Mouse (Mus musculus): ENCODE results near the gene Fbxo44.
"Not testable (repeated sequence)": the region's sequence is repeated elsewhere in the genome, so short reads cannot be mapped to it uniquely, and the experiment has no call there.

Gene Fbxo44

GRCm38 (mm10) chr4:148160436-148161390 is at the start of gene Fbxo44, which contains the start of gene Fbxo2:
Gene Fbxo44 (minus strand): TSS chr4:148160482.
Gene Fbxo2 (plus strand): TSS chr4:148160621.
- in situ Hi-C loops (cut with MboI; ENCODE audit: low sequenced_read_pairs): loop anchor here (5.0 to 25.0 kb wide), 2 partner anchors 43 to 452 kb away; partner anchors contain the start of gene Masp2

- in situ Hi-C loops (cut with MboI; ENCODE audit: low sequenced_read_pairs): loop anchor here (25.0 kb wide), 1 partner anchor 182 kb away; no protein-coding TSS in a partner anchor
These were observed 44.6 kb upstream of the Fbxo44 start for GRCm38 (mm10) chr4:148204873-148205232.

GRCm38 (mm10) chr4:148204061-148204872 is 44.0 kb upstream of the Fbxo44 start:
- in situ Hi-C loops (cut with MboI; ENCODE audit: low sequenced_read_pairs): loop anchor here (25.0 kb wide), 1 partner anchor 183 kb away; no protein-coding TSS in a partner anchor

- in situ Hi-C loops (cut with MboI; ENCODE audit: low sequenced_read_pairs): loop anchor here (25.0 kb wide), 1 partner anchor 184 kb away; no protein-coding TSS in a partner anchor
These were observed 43.3 kb upstream of the Fbxo44 start for GRCm38 (mm10) chr4:148203557-148203956.

- in situ Hi-C loops (cut with MboI; ENCODE audit: low sequenced_read_pairs): no loop called here
These were observed 38.4 kb upstream of the Fbxo44 start for GRCm38 (mm10) chr4:148198721-148199120.

- in situ Hi-C loops (cut with MboI; ENCODE audit: low sequenced_read_pairs): no loop called here
These were observed 34.1 kb upstream of the Fbxo44 start for GRCm38 (mm10) chr4:148194400-148194799.

GRCm38 (mm10) chr4:148192707-148193245 is 32.5 kb upstream of the Fbxo44 start:
- in situ Hi-C loops (cut with MboI; ENCODE audit: low sequenced_read_pairs): no loop called here

- in situ Hi-C loops (cut with MboI; ENCODE audit: low sequenced_read_pairs): not testable (repeated sequence)
These were observed 28.5 kb upstream of the Fbxo44 start for GRCm38 (mm10) chr4:148188767-148189166.

- in situ Hi-C loops (cut with MboI; ENCODE audit: low sequenced_read_pairs): no loop called here
These were observed 25.5 kb upstream of the Fbxo44 start for GRCm38 (mm10) chr4:148185819-148186218.

GRCm38 (mm10) chr4:148184564-148184963 is 24.3 kb upstream of the Fbxo44 start:
- in situ Hi-C loops (cut with MboI; ENCODE audit: low sequenced_read_pairs): no loop called here

GRCm38 (mm10) chr4:148182363-148182762 is 22.1 kb upstream of the Fbxo44 start:
- in situ Hi-C loops (cut with MboI; ENCODE audit: low sequenced_read_pairs): no loop called here

GRCm38 (mm10) chr4:148181483-148181882 is 21.2 kb upstream of the Fbxo44 start:
- in situ Hi-C loops (cut with MboI; ENCODE audit: low sequenced_read_pairs): no loop called here

GRCm38 (mm10) chr4:148177716-148178115 is 17.4 kb upstream of the Fbxo44 start:
- in situ Hi-C loops (cut with MboI; ENCODE audit: low sequenced_read_pairs): loop anchor here (5.0 kb wide), 1 partner anchor 250 kb away; no protein-coding TSS in a partner anchor

- in situ Hi-C loops (cut with MboI; ENCODE audit: low sequenced_read_pairs): loop anchor here (5.0 kb wide), 1 partner anchor 251 kb away; no protein-coding TSS in a partner anchor
These were observed 16.3 kb upstream of the Fbxo44 start for GRCm38 (mm10) chr4:148176603-148177002.

GRCm38 (mm10) chr4:148174495-148174862 is 14.2 kb upstream of the Fbxo44 start:
- in situ Hi-C loops (cut with MboI; ENCODE audit: low sequenced_read_pairs): loop anchor here (25.0 kb wide), 1 partner anchor 438 kb away; the partner anchor contains the start of gene Masp2

GRCm38 (mm10) chr4:148173811-148174494 is 13.7 kb upstream of the Fbxo44 start:
- in situ Hi-C loops (cut with MboI; ENCODE audit: low sequenced_read_pairs): loop anchor here (25.0 kb wide), 1 partner anchor 438 kb away; the partner anchor contains the start of gene Masp2

- in situ Hi-C loops (cut with MboI; ENCODE audit: low sequenced_read_pairs): loop anchor here (25.0 kb wide), 1 partner anchor 441 kb away; the partner anchor contains the start of gene Masp2
These were observed 11.0 kb upstream of the Fbxo44 start for GRCm38 (mm10) chr4:148171261-148171660.

- in situ Hi-C loops (cut with MboI; ENCODE audit: low sequenced_read_pairs): loop anchor here (25.0 kb wide), 1 partner anchor 441 kb away; the partner anchor contains the start of gene Masp2
These were observed 10.6 kb upstream of the Fbxo44 start for GRCm38 (mm10) chr4:148170842-148171241.

GRCm38 (mm10) chr4:148169586-148169985 is 9.3 kb upstream of the Fbxo44 start:
- in situ Hi-C loops (cut with MboI; ENCODE audit: low sequenced_read_pairs): loop anchor here (25.0 kb wide), 1 partner anchor 443 kb away; the partner anchor contains the start of gene Masp2

- in situ Hi-C loops (cut with MboI; ENCODE audit: low sequenced_read_pairs): loop anchor here (25.0 kb wide), 1 partner anchor 444 kb away; the partner anchor contains the start of gene Masp2
These were observed 8.0 kb upstream of the Fbxo44 start for GRCm38 (mm10) chr4:148168287-148168686.

All from CH12F3 (cell line).